Mouse (Mus musculus): Measurements from ENCODE around the gene Zbtb12. TPM values are rescaled to one million over a fixed set of nuclear protein-coding genes. Genes with fewer than 3 reads are reported as not detected.
A peak's percentile ranks its signal among the peaks of the same experiment; 100 is the strongest.

The Zbtb12 gene
- polyA plus RNA-seq, 1 experiment from 2014 or later, result 2.6 TPM

GRCm38 (mm10) chr17:34881683-34882310 lies 2.5 kb downstream of the Zbtb12 start, which contains the start of gene Gm20547:
Gene Gm20547 (minus strand): TSS chr17:34882042.
- H3K9me3 ChIP-seq, result no peaks in the 10 kb centered on the region
- 8% methylated on average over 15 of the region's 15 CpGs for WGBS
- ATAC-seq (ENCODE audit: borderline replicate concordance, extremely low read depth, low FRiP score, low TSS enrichment), result no peak
- no peak within 1 kb of the TSS for H3K4me3 ChIP-seq
- H3K9ac ChIP-seq, result 0 out of 2 replicates have a peak within 1 kb of the TSS, but pooled peaks have one; percentile 10
- no peaks in the 10 kb centered on the region for H3K36me3 ChIP-seq
- H3K4me1 ChIP-seq, result peaks cover 6% of the 10 kb centered on the region; the same call in 1 of the 2 replicates
- H3K27ac ChIP-seq, result no peak within 1 kb of the TSS
- H3K27me3 ChIP-seq, result no peaks in the 10 kb centered on the region
- H3K4me2 ChIP-seq, result 0 out of 2 replicates have a peak within 1 kb of the TSS, but pooled peaks have one; percentile 24

GRCm38 (mm10) chr17:34883332-34883731 lies 4.0 kb downstream of the Zbtb12 start:
- Histone ChIP-seq H3K36me3 (no peaks in the 10 kb centered on the region), H3K27ac (no peak overlapping the region), H3K9ac (no peak overlapping the region), H3K27me3 (no peaks in the 10 kb centered on the region), H3K9me3 (no peaks in the 10 kb centered on the region), H3K4me3 (no peak overlapping the region), H3K4me2 (no peak overlapping the region), H3K4me1 (peaks cover 6% of the 10 kb centered on the region; the same call in 1 of the 2 replicates)
- 75% methylated on average over 3 of the region's 3 CpGs for WGBS
- no peak for ATAC-seq (ENCODE audit: borderline replicate concordance, extremely low read depth, low FRiP score, low TSS enrichment)

- no peak overlapping the region for H3K9ac ChIP-seq
- no peaks in the 10 kb centered on the region for H3K9me3 ChIP-seq
- H3K27me3 ChIP-seq, result no peaks in the 10 kb centered on the region
- H3K4me1 ChIP-seq, result peaks cover 6% of the 10 kb centered on the region; the same call in 1 of the 2 replicates
- ATAC-seq (ENCODE audit: borderline replicate concordance, extremely low read depth, low FRiP score, low TSS enrichment), result no peak
- no peak overlapping the region for H3K27ac ChIP-seq
- H3K36me3 ChIP-seq, result no peaks in the 10 kb centered on the region
- H3K4me3 ChIP-seq, result no peak overlapping the region
- no peak overlapping the region for H3K4me2 ChIP-seq
- WGBS, result 84% methylated on average over 6 of the region's 6 CpGs
These were observed 5.4 kb downstream of the Zbtb12 start for GRCm38 (mm10) chr17:34884704-34885103.

- 61% methylated on average over 3 of the region's 3 CpGs for WGBS
- H3K9me3 ChIP-seq, result no peaks in the 10 kb centered on the region
- H3K4me3 ChIP-seq, result no peak overlapping the region
- H3K4me2 ChIP-seq, result no peak overlapping the region
- no peak for ATAC-seq (ENCODE audit: borderline replicate concordance, extremely low read depth, low FRiP score, low TSS enrichment)
- H3K27me3 ChIP-seq, result no peaks in the 10 kb centered on the region
- H3K36me3 ChIP-seq, result no peaks in the 10 kb centered on the region
- H3K9ac ChIP-seq, result no peak overlapping the region
- no peak overlapping the region for H3K27ac ChIP-seq
- peaks cover 6% of the 10 kb centered on the region; the same call in 1 of the 2 replicates for H3K4me1 ChIP-seq
These were observed 6.3 kb downstream of the Zbtb12 start for GRCm38 (mm10) chr17:34885615-34886014.

- WGBS, result 78% methylated on average over 5 of the region's 5 CpGs
- no peaks in the 10 kb centered on the region for H3K36me3 ChIP-seq
- H3K4me1 ChIP-seq, result no peaks in the 10 kb centered on the region
- H3K27me3 ChIP-seq, result no peaks in the 10 kb centered on the region
- H3K4me3 ChIP-seq, result no peak overlapping the region
- no peak overlapping the region for H3K27ac ChIP-seq
- no peak overlapping the region for H3K9ac ChIP-seq
- ATAC-seq (ENCODE audit: borderline replicate concordance, extremely low read depth, low FRiP score, low TSS enrichment), result no peak
- H3K4me2 ChIP-seq, result no peak overlapping the region
- no peaks in the 10 kb centered on the region for H3K9me3 ChIP-seq
These were observed 8.7 kb downstream of the Zbtb12 start for GRCm38 (mm10) chr17:34887942-34888341.

GRCm38 (mm10) chr17:34890074-34890743 lies 10.9 kb downstream of the Zbtb12 start:
- no peak overlapping the region for H3K4me3 ChIP-seq
- H3K4me1 ChIP-seq, result 0 out of 2 replicates have a peak, but pooled peaks cover 1% of the 10 kb centered on the region
- no peaks in the 10 kb centered on the region for H3K27me3 ChIP-seq
- no peaks in the 10 kb centered on the region for H3K36me3 ChIP-seq
- no peak overlapping the region for H3K9ac ChIP-seq
- H3K9me3 ChIP-seq, result no peaks in the 10 kb centered on the region
- no peak overlapping the region for H3K4me2 ChIP-seq
- no peak for ATAC-seq (ENCODE audit: borderline replicate concordance, extremely low read depth, low FRiP score, low TSS enrichment)
- no peak overlapping the region for H3K27ac ChIP-seq
- WGBS, result 81% methylated on average over 12 of the region's 12 CpGs

GRCm38 (mm10) chr17:34891377-34891776 lies 12.1 kb downstream of the Zbtb12 start:
- H3K9me3 ChIP-seq, result no peaks in the 10 kb centered on the region
- H3K4me1 ChIP-seq, result peaks cover 12% of the 10 kb centered on the region
- no peak for ATAC-seq (ENCODE audit: borderline replicate concordance, extremely low read depth, low FRiP score, low TSS enrichment)
- no peak overlapping the region for H3K9ac ChIP-seq
- H3K4me3 ChIP-seq, result no peak overlapping the region
- H3K27me3 ChIP-seq, result no peaks in the 10 kb centered on the region
- 89% methylated on average over 2 of the region's 2 CpGs for WGBS
- H3K36me3 ChIP-seq, result peaks cover 8% of the 10 kb centered on the region; the same call in 1 of the 2 replicates
- H3K4me2 ChIP-seq, result no peak overlapping the region
- no peak overlapping the region for H3K27ac ChIP-seq

- Histone ChIP-seq H3K9me3 (no peaks in the 10 kb centered on the region), H3K36me3 (peaks cover 8% of the 10 kb centered on the region; the same call in 1 of the 2 replicates), H3K4me1 (peaks cover 18% of the 10 kb centered on the region), H3K27me3 (no peaks in the 10 kb centered on the region), H3K4me2 (peak overlapping the region; percentile 78), H3K9ac (peak overlapping the region; percentile 82; the same call in 1 of the 2 replicates), H3K27ac (peak overlapping the region; percentile 59), H3K4me3 (peak overlapping the region; percentile 81; the same call in 1 of the 2 replicates)
- no peak for ATAC-seq (ENCODE audit: borderline replicate concordance, extremely low read depth, low FRiP score, low TSS enrichment)
- 72% methylated on average over 12 of the region's 12 CpGs for WGBS
These were observed 14.0 kb downstream of the Zbtb12 start for GRCm38 (mm10) chr17:34893072-34893824.

GRCm38 (mm10) chr17:34894074-34894597 lies 14.9 kb downstream of the Zbtb12 start:
- Histone ChIP-seq H3K4me3 (peak overlapping the region; percentile 81), H3K4me2 (peak overlapping the region; percentile 78), H3K27ac (peak overlapping the region; percentile 91), H3K27me3 (no peaks in the 10 kb centered on the region), H3K9ac (peak overlapping the region; percentile 82), H3K4me1 (peaks cover 18% of the 10 kb centered on the region), H3K9me3 (no peaks in the 10 kb centered on the region), H3K36me3 (peaks cover 8% of the 10 kb centered on the region; the same call in 1 of the 2 replicates)
- peak; percentile 91 for ATAC-seq (ENCODE audit: borderline replicate concordance, extremely low read depth, low FRiP score, low TSS enrichment)
- 1% methylated on average over 30 of the region's 51 CpGs for WGBS

- peak overlapping the region; percentile 82 for H3K9ac ChIP-seq
- H3K4me2 ChIP-seq, result peak overlapping the region; percentile 78
- H3K9me3 ChIP-seq, result no peaks in the 10 kb centered on the region
- H3K4me3 ChIP-seq, result peak overlapping the region; percentile 81
- peak; percentile 13 for ATAC-seq (ENCODE audit: borderline replicate concordance, extremely low read depth, low FRiP score, low TSS enrichment)
- H3K27ac ChIP-seq, result peak overlapping the region; percentile 91
- peaks cover 19% of the 10 kb centered on the region for H3K4me1 ChIP-seq
- 6% methylated on average over 49 of the region's 51 CpGs for WGBS
- peaks cover 8% of the 10 kb centered on the region; the same call in 1 of the 2 replicates for H3K36me3 ChIP-seq
- no peaks in the 10 kb centered on the region for H3K27me3 ChIP-seq
These were observed 15.7 kb downstream of the Zbtb12 start for GRCm38 (mm10) chr17:34894801-34895530.

- Histone ChIP-seq H3K4me2 (peak overlapping the region; percentile 78), H3K36me3 (peaks cover 8% of the 10 kb centered on the region; the same call in 1 of the 2 replicates), H3K4me3 (peak overlapping the region; percentile 81), H3K27ac (peak overlapping the region; percentile 91), H3K4me1 (peaks cover 26% of the 10 kb centered on the region), H3K27me3 (no peaks in the 10 kb centered on the region), H3K9ac (peak overlapping the region; percentile 82; the same call in 1 of the 2 replicates), H3K9me3 (no peaks in the 10 kb centered on the region)
- WGBS, result 90% methylated on average over 15 of the region's 15 CpGs
- ATAC-seq (ENCODE audit: borderline replicate concordance, extremely low read depth, low FRiP score, low TSS enrichment), result no peak
These were observed 16.4 kb downstream of the Zbtb12 start for GRCm38 (mm10) chr17:34895724-34896123.
